Mouse (Mus musculus) liver, adult 10 weeks (tissue): ENCODE measurements around the gene Fam221b. TPM values are rescaled to one million over a fixed set of nuclear protein-coding genes. Genes with fewer than 3 reads are reported as not detected.

ENCODE experiments used
- polyA plus RNA-seq: library from polyadenylated mRNA; stranded (reverse); fragments of 350-450 nt; fragmentation: Illumina TruSeq; extraction: RNeasy Lipid Tissue Mini Kit (QIAGEN cat#74804); gene quantifications from one replicate; pipeline ENCODE4 v1.2.3, GENCODE M21; 2014; ENCODE audit warnings: low read depth, low replicate concordance

Gene Fam221b
- polyA plus RNA-seq: not detected

GRCm38 (mm10) chr4:43668782-43669427, at the start of gene Fam221b, which contains the start of gene Tmem8b:
Fam221b (minus strand) TSS chr4:43669145.
Tmem8b (plus strand) TSS chr4:43668971.

GRCm38 (mm10) chr4:43709869-43710268, 40.9 kb upstream of the Fam221b start, which contains the start of gene Olfr71:
Olfr71 (minus strand) TSS chr4:43710255.

GRCm38 (mm10) chr4:43700707-43701106, 31.8 kb upstream of the Fam221b start, which contains the start of gene Olfr70:
Olfr70 (minus strand) TSS chr4:43700807.

GRCm38 (mm10) chr4:43656339-43657109, 12.4 kb downstream of the Fam221b start, which contains the start of gene Hint2:
Hint2 (minus strand) TSS chr4:43656466.

GRCm38 (mm10) chr4:43653161-43654015, 15.6 kb downstream of the Fam221b start, which contains the start of gene Spag8:
Spag8 (minus strand) TSS chr4:43653594.

GRCm38 (mm10) chr4:43631046-43631955, 37.6 kb downstream of the Fam221b start, which contains the start of gene Npr2:
Npr2 (plus strand) TSS chr4:43631935.

Other genes starting within 250 kb of the Fam221b start
- gene Fam166b, start 240.0 kb downstream of the Fam221b start, polyA plus RNA-seq: not detected
- 0.37 TPM for gene Tesk1, start 227.2 kb downstream of the Fam221b start, polyA plus RNA-seq
- 3.3 TPM for gene Cd72, start 214.5 kb downstream of the Fam221b start, polyA plus RNA-seq
- not detected for gene Sit1, start 185.4 kb downstream of the Fam221b start, polyA plus RNA-seq
- 19.9 TPM for gene Ccdc107, start 176.2 kb downstream of the Fam221b start, polyA plus RNA-seq
- not detected for gene Arhgef39, start 169.4 kb downstream of the Fam221b start, polyA plus RNA-seq
- gene Car9, start 162.2 kb downstream of the Fam221b start, polyA plus RNA-seq: not detected
- 3.7 TPM for gene Tpm2, start 145.4 kb downstream of the Fam221b start, polyA plus RNA-seq
- gene Creb3, start 106.8 kb downstream of the Fam221b start, polyA plus RNA-seq: 14.6 TPM
- 14.8 TPM for gene Tln1, start 106.5 kb downstream of the Fam221b start, polyA plus RNA-seq
- 5.0 TPM for gene Rgp1, start 90.4 kb downstream of the Fam221b start, polyA plus RNA-seq
- 2.2 TPM for gene Gba2, start 90.3 kb downstream of the Fam221b start, polyA plus RNA-seq
- not detected for gene Msmp, start 84.7 kb downstream of the Fam221b start, polyA plus RNA-seq
- gene Npr2, start 37.2 kb downstream of the Fam221b start, polyA plus RNA-seq: 17.8 TPM
- not detected for gene Spag8, start 15.6 kb downstream of the Fam221b start, polyA plus RNA-seq
- 23.0 TPM for gene Hint2, start 12.7 kb downstream of the Fam221b start, polyA plus RNA-seq
- 0.72 TPM for gene Tmem8b, start 174 bp downstream of the Fam221b start, polyA plus RNA-seq
- gene Olfr70, start 31.7 kb upstream of the Fam221b start, polyA plus RNA-seq: not detected
- gene Olfr71, start 41.1 kb upstream of the Fam221b start, polyA plus RNA-seq: not detected
- not detected for gene Hrct1, start 58.0 kb upstream of the Fam221b start, polyA plus RNA-seq
- not detected for gene Spaar, start 60.9 kb upstream of the Fam221b start, polyA plus RNA-seq
- not detected for gene Olfr159, start 101.9 kb upstream of the Fam221b start, polyA plus RNA-seq
- gene Olfr156, start 154.8 kb upstream of the Fam221b start, polyA plus RNA-seq: not detected
- not detected for gene Olfr157, start 171.1 kb upstream of the Fam221b start, polyA plus RNA-seq
- gene Olfr155, start 182.4 kb upstream of the Fam221b start, polyA plus RNA-seq: not detected
- gene Reck, start 206.4 kb upstream of the Fam221b start, polyA plus RNA-seq: 2.9 TPM